ENCODE assay signal across 14 mouse cellular contexts in the genomic region with DNA sequence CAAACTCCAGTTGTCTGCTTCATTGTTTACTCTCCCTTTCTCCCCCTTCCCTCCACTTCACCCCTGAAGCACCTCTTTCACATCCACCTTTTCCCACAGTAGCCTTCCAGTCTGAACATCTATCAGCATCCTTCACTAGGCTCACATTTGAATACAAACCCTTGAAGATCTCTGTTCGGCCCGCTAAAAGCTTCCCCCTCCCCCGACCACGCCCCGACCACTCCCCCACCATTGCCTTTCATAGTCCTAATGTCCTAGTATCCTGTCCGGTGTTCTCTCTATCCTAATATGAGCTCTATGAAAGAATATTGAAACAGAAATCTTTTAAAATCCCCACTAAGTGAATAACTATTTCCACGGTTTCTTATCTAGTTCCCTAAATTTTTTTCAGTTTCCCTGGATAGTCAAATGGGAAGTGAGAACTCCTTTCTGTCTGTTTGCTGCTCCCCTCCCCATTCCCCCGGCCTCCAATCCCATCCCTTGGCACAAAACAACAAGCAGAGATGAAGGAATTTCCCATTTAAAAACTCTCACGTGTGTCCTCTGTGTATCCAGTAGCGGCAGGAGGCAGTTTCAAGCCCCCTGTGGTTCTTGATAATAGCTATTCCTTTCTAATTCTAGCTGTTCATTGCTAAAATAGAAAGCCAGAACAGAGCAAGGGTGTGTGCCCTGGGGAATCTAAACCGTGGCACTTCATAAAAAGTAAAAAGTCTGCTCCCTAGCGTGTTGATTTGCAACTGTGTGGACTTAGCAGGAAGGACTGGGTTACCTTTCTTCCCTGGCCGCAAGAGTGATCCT.
DNase-seq lines count a peak whose midpoint lies in the region; ATAC-seq and TF ChIP-seq lines count a peak whose summit lies in the region.
"Had no signal": no experiment of that assay in that cellular context is flagged by ENCODE, and none has a peak within 500 bp of the region (broad histone marks: within the 10 kb centered on the region; RNA-seq: fewer than 3 reads in every experiment).

No protein-coding gene starts in this region.

- no peaks in the 10 kb centered on the region for H3K27me3 ChIP-seq in lung, embryonic 14.5 days (ENCODE audit: insufficient read depth, low read length)
- no peaks in the 10 kb centered on the region for H3K27me3 ChIP-seq in forebrain, embryonic 12.5 days
- no peaks in the 10 kb centered on the region for H3K27me3 ChIP-seq in hindbrain, postnatal 0 days (ENCODE audit: insufficient read depth, low read length)
- H3K27me3 ChIP-seq in lung, postnatal 0 days (replicated peaks; ENCODE audit: insufficient read depth, low read length): no peaks in the 10 kb centered on the region
- H3K27me3 ChIP-seq: embryonic facial prominence, embryonic 12.5 days; kidney, embryonic 15.5 days had no signal

- 27% methylated on average over 13 of the region's 13 CpGs for WGBS in lung, embryonic 14.5 days
- WGBS in forebrain, embryonic 12.5 days: 8% methylated on average over 13 of the region's 13 CpGs
- 14% methylated on average over 13 of the region's 13 CpGs for WGBS in hindbrain, postnatal 0 days
- WGBS in lung, postnatal 0 days: 34% methylated on average over 13 of the region's 13 CpGs

- no peak overlapping the region for H3K27ac ChIP-seq in lung, embryonic 14.5 days (ENCODE audit: low read depth)
- 0 out of 2 replicates have a peak overlapping the region, but pooled peaks have one; percentile 25 for H3K27ac ChIP-seq in forebrain, embryonic 12.5 days
- H3K27ac ChIP-seq in hindbrain, postnatal 0 days: peak overlapping the region; percentile 51; the same call in 1 of the 2 replicates
- H3K27ac ChIP-seq in lung, postnatal 0 days (ENCODE audit: low read length): no peak overlapping the region
- H3K27ac ChIP-seq: embryonic facial prominence, embryonic 12.5 days; kidney, embryonic 15.5 days had no signal

- H3K4me1 ChIP-seq in lung, embryonic 14.5 days (ENCODE audit: insufficient read depth): no peaks in the 10 kb centered on the region
- H3K4me1 ChIP-seq in forebrain, embryonic 12.5 days: peaks cover 24% of the 10 kb centered on the region
- H3K4me1 ChIP-seq in hindbrain, postnatal 0 days (ENCODE audit: insufficient read depth, low read length): 0 out of 2 replicates have a peak, but pooled peaks cover 6% of the 10 kb centered on the region
- H3K4me1 ChIP-seq in lung, postnatal 0 days (ENCODE audit: insufficient read depth, low read depth, low read length): no peaks in the 10 kb centered on the region
- H3K4me1 ChIP-seq: embryonic facial prominence, embryonic 12.5 days; kidney, embryonic 15.5 days had no signal

- 0 out of 2 replicates have a peak overlapping the region, but pooled peaks have one; percentile 3 for H3K4me2 ChIP-seq in lung, embryonic 14.5 days
- peak overlapping the region; percentile 34 for H3K4me2 ChIP-seq in forebrain, embryonic 12.5 days
- H3K4me2 ChIP-seq in hindbrain, postnatal 0 days (ENCODE audit: low read depth, low read length): peak overlapping the region; percentile 8
- H3K4me2 ChIP-seq in lung, postnatal 0 days (replicated peaks; ENCODE audit: low read depth, low read length): no peak overlapping the region
- H3K4me2 ChIP-seq: embryonic facial prominence, embryonic 12.5 days; kidney, embryonic 15.5 days; liver, embryonic 11.5 days had no signal

- no peak for TF ChIP-seq EP300 in lung, postnatal 0 days (IDR thresholded peaks at IDR 0.05)

- no peak for ATAC-seq in lung, embryonic 14.5 days (ENCODE audit: insufficient read depth)
- peak; percentile 61; the same call in 1 of the 2 replicates for ATAC-seq in forebrain, embryonic 12.5 days (ENCODE audit: low FRiP score)
- ATAC-seq in hindbrain, postnatal 0 days: peak; percentile 51
- no peak for ATAC-seq in lung, postnatal 0 days
- ATAC-seq in inflammation-experienced regulatory T-cells, adult 6 months: no peak

- no peak overlapping the region for H3K9ac ChIP-seq in lung, embryonic 14.5 days
- no peak overlapping the region for H3K9ac ChIP-seq in forebrain, embryonic 12.5 days
- no peak overlapping the region for H3K9ac ChIP-seq in hindbrain, postnatal 0 days (replicated peaks; ENCODE audit: low read length)
- H3K9ac ChIP-seq in lung, postnatal 0 days (replicated peaks; ENCODE audit: low read depth): no peak overlapping the region
- H3K9ac ChIP-seq: embryonic facial prominence, embryonic 12.5 days; kidney, embryonic 15.5 days had no signal

- H3K36me3 ChIP-seq in lung, embryonic 14.5 days (ENCODE audit: insufficient read depth): no peaks in the 10 kb centered on the region
- no peaks in the 10 kb centered on the region for H3K36me3 ChIP-seq in forebrain, embryonic 12.5 days (replicated peaks)
- no peaks in the 10 kb centered on the region for H3K36me3 ChIP-seq in hindbrain, postnatal 0 days (ENCODE audit: insufficient read depth, low read length)
- H3K36me3 ChIP-seq in lung, postnatal 0 days (ENCODE audit: insufficient read depth, low read length): no peaks in the 10 kb centered on the region
- H3K36me3 ChIP-seq: embryonic facial prominence, embryonic 12.5 days; G1E; kidney, embryonic 15.5 days had no signal

- H3K4me3 ChIP-seq in lung, embryonic 14.5 days (ENCODE audit: low read depth, low read length): no peak overlapping the region
- no peak overlapping the region for H3K4me3 ChIP-seq in forebrain, embryonic 12.5 days (replicated peaks)
- no peak overlapping the region for H3K4me3 ChIP-seq in hindbrain, postnatal 0 days (ENCODE audit: low read length)
- no peak overlapping the region for H3K4me3 ChIP-seq in lung, postnatal 0 days (ENCODE audit: low read depth, low read length)
- H3K4me3 ChIP-seq: embryonic facial prominence, embryonic 12.5 days; kidney, embryonic 15.5 days had no signal

- H3K9me3 ChIP-seq in lung, embryonic 14.5 days (ENCODE audit: low read depth, low read length): no peaks in the 10 kb centered on the region
- H3K9me3 ChIP-seq in forebrain, embryonic 12.5 days: no peaks in the 10 kb centered on the region
- H3K9me3 ChIP-seq in hindbrain, postnatal 0 days (ENCODE audit: low read length): no peaks in the 10 kb centered on the region
- H3K9me3 ChIP-seq in lung, postnatal 0 days (ENCODE audit: low read length): no peaks in the 10 kb centered on the region
- H3K9me3 ChIP-seq: embryonic facial prominence, embryonic 12.5 days; kidney, embryonic 15.5 days had no signal

- DNase-seq in lung, embryonic 14.5 days: no peak
- no peak for DNase-seq in lung, adult 18-20 months
- DNase-seq in hindbrain, postnatal 0 days (ENCODE audit: low spot score): peak; percentile 18
- DNase-seq in kidney, adult 11 months: no peak
- no peak for DNase-seq in lung, postnatal 0 days (ENCODE audit: low spot score)
- DNase-seq: adrenal gland, adult 2 months; cerebellum, adult 11-12 months; gastrocnemius, postnatal 14 days had no signal

- no peak for TF ChIP-seq CTCF in lung, embryonic 14.5 days (IDR thresholded peaks at IDR 0.05; ENCODE audit: low read depth)
- TF ChIP-seq CTCF in hindbrain, postnatal 0 days (IDR thresholded peaks at IDR 0.05; ENCODE audit: low read depth): 0 out of 2 replicates have a peak, but pooled peaks have one; percentile 3
- TF ChIP-seq CTCF in lung, postnatal 0 days (IDR thresholded peaks at IDR 0.05): no peak

Comparison
In these comparisons a context has a peak if more than half of its experiments do, and no peak if none do; other contexts are left out.
1. ATAC-seq: peak in forebrain, embryonic 12.5 days (single experiment) and hindbrain, postnatal 0 days (single experiment); none in lung, embryonic 14.5 days (single experiment), lung, postnatal 0 days (single experiment) and inflammation-experienced regulatory T-cells, adult 6 months (single experiment).
2. H3K27ac ChIP-seq: peak in forebrain, embryonic 12.5 days (single experiment) and hindbrain, postnatal 0 days (single experiment); none in lung, embryonic 14.5 days (single experiment) and lung, postnatal 0 days (single experiment).